Mouse (Mus musculus) embryonic fibroblast, embryonic 13.5 days (primary cell): Measurements from ENCODE around the gene Bcas2. TPM values are rescaled to one million over a fixed set of nuclear protein-coding genes. Genes with fewer than 3 reads are reported as not detected.
"Not testable (repeated sequence)": the region's sequence is repeated elsewhere in the genome, so short reads cannot be mapped to it uniquely, and the experiment has no call there.

ENCODE experiments used
- H3K27ac ChIP-seq: 2 replicates; pipeline ENCODE4 v1.5.1; 2012; ENCODE audit warnings: low read length, control low read depth, inconsistent platforms; ENCODE audit not compliant: insufficient read depth
- H3K4me1 ChIP-seq: 2 replicates; pipeline ENCODE4 v1.6.1; 2011; ENCODE audit warnings: low read length; ENCODE audit not compliant: control insufficient read depth, insufficient read depth
- H3K4me3 ChIP-seq: 2 replicates; pipeline ENCODE4 v1.5.1; 2011; ENCODE audit warnings: mild to moderate bottlenecking, control low read depth, low read length; ENCODE audit not compliant: insufficient read depth
- CTCF ChIP-seq: IDR thresholded peaks from 2 replicates; pipeline ENCODE4 v1.5.1; 2011; ENCODE audit warnings: mild to moderate bottlenecking, control low read depth, low read length, moderate library complexity, borderline replicate concordance; ENCODE audit not compliant: insufficient read depth
- POLR2A ChIP-seq: IDR thresholded peaks from 2 replicates; pipeline ENCODE4 v1.6.1; 2011; ENCODE audit warnings: low read depth, mild to moderate bottlenecking, control low read depth, low read length, moderate library complexity
- polyA plus RNA-seq: library from polyadenylated mRNA; stranded (reverse); fragments of >200 nt; gene quantifications from 2 replicates; pipeline ENCODE4 v1.2.4, GENCODE M21; 2011; ENCODE audit warnings: low read depth; ENCODE audit not compliant: missing spikeins, insufficient read length

The Bcas2 gene
- polyA plus RNA-seq, 1 experiment: 111 TPM

- TF ChIP-seq POLR2A: no peak
- no peak for TF ChIP-seq CTCF
These were observed 34.9 kb upstream of the Bcas2 start for GRCm38 (mm10) chr3:103136414-103137077.

GRCm38 (mm10) chr3:103139047-103139446, 32.4 kb upstream of the Bcas2 start:
- H3K4me1 ChIP-seq: peaks cover 3% of the 10 kb centered on the region; the same call in 1 of the 2 replicates
- TF ChIP-seq POLR2A: no peak
- no peak for TF ChIP-seq CTCF
- H3K27ac ChIP-seq: no peak overlapping the region
- no peak overlapping the region for H3K4me3 ChIP-seq

More at GRCm38 (mm10) chr3:103136414-103137077, 34.9 kb upstream of the Bcas2 start:
- Histone ChIP-seq H3K4me1 (peaks cover 3% of the 10 kb centered on the region; the same call in 1 of the 2 replicates), H3K27ac (no peak overlapping the region), H3K4me3 (no peak overlapping the region)

- not testable (repeated sequence) for H3K27ac ChIP-seq, H3K4me1 ChIP-seq, H3K4me3 ChIP-seq
These were observed 31.2 kb upstream of the Bcas2 start for GRCm38 (mm10) chr3:103140095-103140838.

GRCm38 (mm10) chr3:103141287-103141686, 30.2 kb upstream of the Bcas2 start:
- no peak overlapping the region for H3K4me3 ChIP-seq

GRCm38 (mm10) chr3:103142366-103142765, 29.1 kb upstream of the Bcas2 start:
- peaks cover 3% of the 10 kb centered on the region; the same call in 1 of the 2 replicates for H3K4me1 ChIP-seq
- no peak overlapping the region for H3K4me3 ChIP-seq
- TF ChIP-seq POLR2A (no peak), CTCF (no peak)
- no peak overlapping the region for H3K27ac ChIP-seq

More at GRCm38 (mm10) chr3:103141287-103141686, 30.2 kb upstream of the Bcas2 start:
- TF ChIP-seq CTCF (no peak), POLR2A (no peak)
- Histone ChIP-seq H3K27ac (0 out of 2 replicates have a peak overlapping the region, but pooled peaks have one; percentile 7), H3K4me1 (peaks cover 3% of the 10 kb centered on the region; the same call in 1 of the 2 replicates)

- TF ChIP-seq CTCF (no peak), POLR2A (no peak)
- Histone ChIP-seq H3K4me1 (peaks cover 3% of the 10 kb centered on the region; the same call in 1 of the 2 replicates), H3K4me3 (no peak overlapping the region), H3K27ac (no peak overlapping the region)
These were observed 26.1 kb upstream of the Bcas2 start for GRCm38 (mm10) chr3:103145336-103145735.

GRCm38 (mm10) chr3:103145791-103146190, 25.7 kb upstream of the Bcas2 start:
- H3K27ac ChIP-seq: no peak overlapping the region
- no peak for TF ChIP-seq POLR2A
- no peak for TF ChIP-seq CTCF
- H3K4me1 ChIP-seq: peaks cover 3% of the 10 kb centered on the region; the same call in 1 of the 2 replicates
- no peak overlapping the region for H3K4me3 ChIP-seq

DNA sequence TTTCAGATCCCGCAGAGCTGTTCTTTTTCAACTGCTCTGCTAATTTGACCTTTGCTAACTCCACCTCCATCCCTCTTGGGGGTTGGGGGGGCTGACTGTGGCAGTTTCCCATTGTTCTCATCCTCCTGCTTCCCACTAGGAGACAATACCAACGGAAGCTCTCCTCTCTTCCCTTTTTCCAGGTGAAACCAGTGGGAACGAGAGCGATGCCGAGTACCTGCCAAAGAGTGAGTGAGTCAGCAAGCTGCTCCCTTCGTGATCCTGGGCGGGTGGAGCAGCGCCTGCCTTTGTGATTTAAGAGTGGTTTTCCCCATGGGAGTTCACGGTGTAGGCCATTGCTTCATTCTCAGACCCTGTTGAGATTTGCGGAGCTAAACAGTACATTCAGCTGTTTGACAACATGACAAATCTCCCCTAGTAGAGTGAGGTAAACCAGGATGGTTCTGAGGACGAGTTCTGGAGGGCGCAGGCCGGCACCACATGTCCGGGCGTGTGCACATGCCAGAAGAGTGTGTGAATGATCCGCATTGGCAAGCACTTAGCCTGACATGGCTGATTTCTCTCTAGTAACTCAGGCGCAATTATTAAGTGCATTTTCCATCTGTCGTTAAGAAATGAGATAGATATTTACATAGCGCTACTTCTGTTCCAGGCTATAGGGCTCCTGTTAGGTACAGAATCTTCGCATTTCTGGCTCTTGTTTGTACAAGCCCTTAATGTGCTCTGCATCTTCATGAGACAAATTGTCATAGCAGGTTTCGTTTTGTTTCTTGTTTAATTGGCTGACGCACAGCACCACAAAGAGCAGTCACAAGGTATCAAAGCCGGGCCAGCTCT, 24.9 kb upstream of the Bcas2 start:
- TF ChIP-seq CTCF (no peak), POLR2A (no peak)
- Histone ChIP-seq H3K4me3 (no peak overlapping the region), H3K4me1 (no peaks in the 10 kb centered on the region), H3K27ac (peak overlapping the region; percentile 5; the same call in 1 of the 2 replicates)

DNA sequence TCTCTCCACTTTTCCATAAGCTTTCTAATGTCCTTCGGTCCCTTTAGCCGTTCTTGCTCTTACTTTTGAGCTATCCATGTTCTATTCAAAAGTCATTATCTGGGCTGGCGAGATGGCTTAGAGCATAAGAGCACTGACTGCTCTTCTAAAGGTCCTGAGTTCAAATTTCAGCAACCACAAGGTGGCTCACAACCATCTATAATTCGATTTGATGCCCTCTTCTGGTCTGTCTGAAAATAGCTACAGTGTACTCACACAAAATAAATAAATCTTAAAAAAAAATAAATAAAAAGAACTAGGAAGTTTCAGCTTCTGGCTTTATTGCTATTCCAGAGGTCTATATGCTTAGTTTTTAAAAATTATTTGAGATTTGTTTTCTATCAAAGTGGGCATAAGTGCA, 23.7 kb upstream of the Bcas2 start:
- no peak for TF ChIP-seq CTCF
- TF ChIP-seq POLR2A: no peak
- Histone ChIP-seq H3K4me3 (no peak overlapping the region), H3K4me1 (no peaks in the 10 kb centered on the region), H3K27ac (no peak overlapping the region)

DNA sequence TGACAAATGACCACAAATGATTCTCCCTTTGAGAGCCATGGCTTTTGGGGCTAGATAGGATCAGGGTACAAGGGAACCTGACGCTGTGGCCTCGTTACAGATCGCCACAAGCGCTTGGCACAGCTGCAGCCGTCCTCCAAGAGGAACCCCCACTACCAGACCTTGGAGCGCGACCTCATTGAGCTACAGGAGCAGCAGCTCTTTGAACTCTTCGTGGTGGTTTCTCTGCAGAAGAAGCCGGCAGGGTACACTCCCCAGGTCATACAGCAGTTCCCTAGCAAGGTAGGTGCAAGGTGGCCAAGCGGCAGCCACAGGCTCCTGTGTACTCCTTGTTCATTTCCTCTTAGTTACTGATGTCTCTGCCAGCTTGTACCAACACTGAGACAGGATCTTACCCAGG, 22.5 kb upstream of the Bcas2 start:
- TF ChIP-seq POLR2A (no peak), CTCF (no peak)
- H3K4me3 ChIP-seq: no peak overlapping the region
- H3K4me1 ChIP-seq: no peaks in the 10 kb centered on the region
- no peak overlapping the region for H3K27ac ChIP-seq
